Mouse (Mus musculus) kidney, adult 2 months (tissue): Measurements from ENCODE around the gene Hist1h2bf. TPM values are rescaled to one million over a fixed set of nuclear protein-coding genes. Genes with fewer than 3 reads are reported as not detected.

Experiments
- DNase-seq: peaks from one replicate; pipeline ENCODE4 v3.0.0; 2021
- H3K27ac ChIP-seq: fragments of 200-500 bp; 2 replicates; pipeline ENCODE4 v1.5.1; 2012; ENCODE audit warnings: low read depth, low read length, control low read depth, inconsistent platforms; ENCODE audit not compliant: insufficient read depth
- H3K27me3 ChIP-seq: fragments of 200-500 bp; replicated peaks from 2 replicates; pipeline ENCODE4 v1.6.1; 2012; ENCODE audit warnings: mild to moderate bottlenecking, moderate library complexity, low read length, inconsistent platforms; ENCODE audit not compliant: control insufficient read depth, insufficient read depth
- H3K36me3 ChIP-seq: fragments of 200-500 bp; 2 replicates; pipeline ENCODE4 v1.6.1; 2012; ENCODE audit warnings: mild to moderate bottlenecking, moderate library complexity, low read length, inconsistent platforms; ENCODE audit not compliant: control insufficient read depth, insufficient read depth
- H3K4me1 ChIP-seq: fragments of 200-500 bp; 2 replicates; pipeline ENCODE4 v1.6.1; 2011; ENCODE audit warnings: low read length; ENCODE audit not compliant: control insufficient read depth, insufficient read depth
- H3K4me3 ChIP-seq: fragments of 200-500 bp; 2 replicates; pipeline ENCODE4 v1.5.1; 2011; ENCODE audit warnings: mild to moderate bottlenecking, low read depth, low read length, control low read depth; ENCODE audit not compliant: insufficient read depth
- CTCF ChIP-seq: fragments of 200-500 bp; conservative IDR thresholded peaks from 2 replicates; pipeline ENCODE4 v1.5.1; 2011; ENCODE audit warnings: low read depth, mild to moderate bottlenecking, control low read depth, low read length, moderate library complexity, mixed read lengths; ENCODE audit not compliant: insufficient read depth, insufficient read length
- POLR2A ChIP-seq: fragments of 200-500 bp; IDR thresholded peaks from one replicate; pipeline ENCODE4 v1.6.1; 2011; ENCODE audit warnings: low read depth, low read length, control low read depth
- WGBS: fragments of 180-500 bp; shearing (Covaris S2); methylation state at CpG from one replicate; pipeline ENCODE4 v1.1.7; 2018; 5-methylcytosine and 5-hydroxymethylcytosine counted together
- polyA plus RNA-seq: library from polyadenylated mRNA; depleted of rRNA; stranded (reverse); fragments of >200 nt; gene quantifications from 2 replicates; pipeline ENCODE4 v1.2.3, GENCODE M21; 2012

Gene Hist1h2bf
- polyA plus RNA-seq, 1 experiment: 0.30 TPM

GRCm38 (mm10) chr13:23532262-23533075 lies 41.5 kb downstream of the Hist1h2bf start:
- Histone ChIP-seq H3K4me3 (0 out of 2 replicates have a peak overlapping the region, but pooled peaks have one; percentile 12), H3K36me3 (no peaks in the 10 kb centered on the region), H3K27ac (no peak overlapping the region), H3K4me1 (peaks cover 11% of the 10 kb centered on the region; the same call in 1 of the 2 replicates), H3K27me3 (no peaks in the 10 kb centered on the region)
- DNase-seq: no peak
- WGBS: 20% methylated on average over 9 of the region's 9 CpGs
- no peak for TF ChIP-seq POLR2A
- no peak for TF ChIP-seq CTCF

- H3K27me3 ChIP-seq: no peaks in the 10 kb centered on the region
- peak; percentile 99 for DNase-seq
- peak within 1 kb of the TSS; percentile 59 for H3K4me3 ChIP-seq
- TF ChIP-seq POLR2A: peak; percentile 98
- no peak for TF ChIP-seq CTCF
- peaks cover 11% of the 10 kb centered on the region; the same call in 1 of the 2 replicates for H3K4me1 ChIP-seq
- H3K27ac ChIP-seq: peak within 1 kb of the TSS; percentile 94
- H3K36me3 ChIP-seq: no peaks in the 10 kb centered on the region
- under 1% methylated on average over 64 of the region's 70 CpGs for WGBS
These were observed 42.8 kb downstream of the Hist1h2bf start, which contains the start of gene Hist1h4h for GRCm38 (mm10) chr13:23530901-23531875. Hist1h4h (plus strand) TSS chr13:23531050.

GRCm38 (mm10) chr13:23530181-23530900 lies 43.7 kb downstream of the Hist1h2bf start:
- H3K36me3 ChIP-seq: no peaks in the 10 kb centered on the region
- peak overlapping the region; percentile 94 for H3K27ac ChIP-seq
- H3K4me1 ChIP-seq: peaks cover 11% of the 10 kb centered on the region; the same call in 1 of the 2 replicates
- H3K27me3 ChIP-seq: no peaks in the 10 kb centered on the region
- peak; percentile 83 for DNase-seq
- peak overlapping the region; percentile 59 for H3K4me3 ChIP-seq
- TF ChIP-seq CTCF: no peak
- TF ChIP-seq POLR2A: no peak
- WGBS: under 1% methylated on average over 20 of the region's 20 CpGs

- H3K4me3 ChIP-seq: no peak overlapping the region
- DNase-seq: no peak
- TF ChIP-seq POLR2A (no peak), CTCF (no peak)
- WGBS: 33% methylated on average over 2 of the region's 2 CpGs
- H3K27ac ChIP-seq: no peak overlapping the region
- H3K36me3 ChIP-seq: no peaks in the 10 kb centered on the region
- H3K27me3 ChIP-seq: no peaks in the 10 kb centered on the region
- H3K4me1 ChIP-seq: peaks cover 9% of the 10 kb centered on the region; the same call in 1 of the 2 replicates
These were observed 44.4 kb downstream of the Hist1h2bf start for GRCm38 (mm10) chr13:23529480-23530165.

GRCm38 (mm10) chr13:23529005-23529404 lies 45.0 kb downstream of the Hist1h2bf start:
- no peak overlapping the region for H3K4me3 ChIP-seq
- 62% methylated on average over 5 of the region's 5 CpGs for WGBS
- H3K36me3 ChIP-seq: no peaks in the 10 kb centered on the region
- H3K27ac ChIP-seq: no peak overlapping the region
- peaks cover 6% of the 10 kb centered on the region; the same call in 1 of the 2 replicates for H3K4me1 ChIP-seq
- no peak for DNase-seq
- TF ChIP-seq POLR2A (no peak), CTCF (no peak)
- no peaks in the 10 kb centered on the region for H3K27me3 ChIP-seq

GRCm38 (mm10) chr13:23526312-23526711 lies 47.7 kb downstream of the Hist1h2bf start:
- no peaks in the 10 kb centered on the region for H3K36me3 ChIP-seq
- no peaks in the 10 kb centered on the region for H3K27me3 ChIP-seq
- no peak for TF ChIP-seq CTCF
- TF ChIP-seq POLR2A: no peak
- H3K4me3 ChIP-seq: peak overlapping the region; percentile 1; the same call in 1 of the 2 replicates
- WGBS: 2% methylated on average over 17 of the region's 17 CpGs
- DNase-seq: peak; percentile 93
- H3K27ac ChIP-seq: no peak overlapping the region
- no peaks in the 10 kb centered on the region; the same call in 1 of the 2 replicates for H3K4me1 ChIP-seq
